Mouse (Mus musculus) limb, embryonic 14.5 days (tissue): Measurements from ENCODE around the gene Ssr1. TPM values are rescaled to one million over a fixed set of nuclear protein-coding genes. Genes with fewer than 3 reads are reported as not detected.

Source experiments
- ATAC-seq: fragments of 200-750 bp; cut with Nextera tagmentation; 2 replicates; pipeline ENCODE4 v1.8.0; 2017; ENCODE audit warnings: low read depth, moderate number of reproducible peaks, moderate TSS enrichment; ENCODE audit not compliant: low FRiP score
- DNase-seq: peaks from one replicate; pipeline ENCODE4 v3.0.0-alpha.2; 2015; ENCODE audit warnings: low spot score
- H3K27ac ChIP-seq: fragments of 300-500 bp; sonication (generic); replicated peaks from 2 replicates; pipeline ENCODE4 v1.5.1; 2014; ENCODE audit warnings: low read depth, mild to moderate bottlenecking, low read length, moderate library complexity, mixed read lengths
- H3K27me3 ChIP-seq: fragments of 300-500 bp; sonication (generic); 2 replicates; pipeline ENCODE4 v1.6.1; 2014; ENCODE audit warnings: low read length, mixed read lengths; ENCODE audit not compliant: control insufficient read depth, insufficient read depth
- H3K36me3 ChIP-seq: fragments of 300-500 bp; sonication (generic); 2 replicates; pipeline ENCODE4 v1.6.1; 2014; ENCODE audit warnings: mild to moderate bottlenecking, low read length, moderate library complexity, mixed read lengths; ENCODE audit not compliant: control insufficient read depth, insufficient read depth
- H3K4me1 ChIP-seq: fragments of 300-500 bp; sonication (generic); 2 replicates; pipeline ENCODE4 v1.6.1; 2014; ENCODE audit warnings: antibody characterized with exemption, low read length, mixed read lengths; ENCODE audit not compliant: control insufficient read depth, insufficient read depth
- H3K4me2 ChIP-seq: fragments of 300-500 bp; sonication (generic); replicated peaks from 2 replicates; pipeline ENCODE4 v1.6.1; 2014; ENCODE audit warnings: low read depth, mild to moderate bottlenecking, low read length, moderate library complexity; ENCODE audit not compliant: severe bottlenecking
- H3K4me3 ChIP-seq: fragments of 300-500 bp; sonication (generic); replicated peaks from 2 replicates; pipeline ENCODE4 v1.5.1; 2014; ENCODE audit warnings: low read length
- H3K9ac ChIP-seq: fragments of 300-500 bp; sonication (generic); 2 replicates; pipeline ENCODE4 v1.6.1; 2014; ENCODE audit warnings: mild to moderate bottlenecking, low read depth, low read length, moderate library complexity; ENCODE audit not compliant: severe bottlenecking
- H3K9me3 ChIP-seq: fragments of 300-500 bp; sonication (generic); 2 replicates; pipeline ENCODE4 v1.6.1; 2016; ENCODE audit warnings: low read length; ENCODE audit not compliant: control insufficient read depth
- POLR2A ChIP-seq: fragments of 200-500 bp; IDR thresholded peaks from 2 replicates; pipeline ENCODE4 v1.8.0; 2012; ENCODE audit warnings: inconsistent platforms, mild to moderate bottlenecking, moderate library complexity, borderline replicate concordance; ENCODE audit not compliant: insufficient read depth, insufficient read length; ENCODE audit errors: extremely low read depth
- WGBS: fragments of 180-500 bp; shearing (Covaris S2); extraction: QIAGEN DNeasy Blood & Tissue Kit; methylation state at CpG from one replicate; pipeline ENCODE4 v1.1.7; 2014; 5-methylcytosine and 5-hydroxymethylcytosine counted together
- polyA plus RNA-seq, 2 experiments: library from polyadenylated mRNA; depleted of rRNA in 1 of 2; stranded (reverse) in 1 of 2; unstranded in 1 of 2; fragments of >200 nt; fragmentation: Nextera tagmentation in 1 of 2; extraction: Ambion mirVana in 1 of 2; gene quantifications; 2 replicates each; pipeline versions ENCODE4 v1.2.1 to v1.2.3; 2012 to 2014

The Ssr1 gene
- polyA plus RNA-seq, 2 experiments = 36.2 to 137 TPM

DNA sequence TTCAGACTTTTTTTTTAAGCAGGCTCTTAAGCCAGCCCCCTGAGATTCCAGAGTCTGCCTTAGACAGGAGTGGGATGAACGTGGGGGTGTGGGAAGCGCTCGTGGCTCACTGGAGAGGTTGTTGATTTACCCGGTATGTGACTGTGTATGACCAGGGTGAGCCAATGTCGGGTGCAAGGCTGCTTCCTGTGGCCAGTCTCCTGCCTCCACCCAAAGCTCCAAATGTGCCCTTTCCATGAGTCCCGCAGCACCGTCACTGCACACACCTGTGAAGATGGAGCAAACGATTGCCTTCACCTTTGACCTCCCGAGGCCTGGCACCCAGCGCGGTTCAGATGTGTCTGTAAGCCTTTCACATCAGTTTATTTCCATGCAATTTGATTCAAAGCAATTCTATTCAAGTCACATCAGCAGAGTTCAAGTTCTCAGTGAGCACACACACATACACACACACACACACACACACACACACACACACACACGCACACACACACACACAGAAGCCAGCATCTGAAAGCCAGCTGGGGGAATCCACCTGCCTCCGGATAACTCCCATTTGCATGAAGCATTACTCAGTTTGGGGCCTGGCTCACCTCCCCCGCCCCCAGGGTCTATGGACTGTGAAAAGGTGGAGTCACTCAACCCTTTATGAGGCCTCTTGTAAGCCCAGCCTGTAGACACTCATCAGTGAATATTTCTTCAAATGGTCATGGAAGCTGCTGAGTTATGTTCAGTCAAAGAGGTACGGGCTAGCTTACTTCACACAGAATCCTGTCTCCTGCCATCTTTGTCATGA is 27.6 kb downstream of the Ssr1 start:
- no peak overlapping the region for H3K9ac ChIP-seq
- no peaks in the 10 kb centered on the region for H3K27me3 ChIP-seq
- DNase-seq = no peak
- ATAC-seq = peak; percentile 24
- H3K36me3 ChIP-seq = no peaks in the 10 kb centered on the region
- WGBS = 70% methylated on average over 15 of the region's 15 CpGs
- H3K9me3 ChIP-seq = no peaks in the 10 kb centered on the region
- H3K4me1 ChIP-seq = peaks cover 22% of the 10 kb centered on the region
- no peak overlapping the region; the same call in 1 of the 2 replicates for H3K4me2 ChIP-seq
- H3K27ac ChIP-seq = no peak overlapping the region
- no peak for TF ChIP-seq POLR2A
- H3K4me3 ChIP-seq = no peak overlapping the region

DNA sequence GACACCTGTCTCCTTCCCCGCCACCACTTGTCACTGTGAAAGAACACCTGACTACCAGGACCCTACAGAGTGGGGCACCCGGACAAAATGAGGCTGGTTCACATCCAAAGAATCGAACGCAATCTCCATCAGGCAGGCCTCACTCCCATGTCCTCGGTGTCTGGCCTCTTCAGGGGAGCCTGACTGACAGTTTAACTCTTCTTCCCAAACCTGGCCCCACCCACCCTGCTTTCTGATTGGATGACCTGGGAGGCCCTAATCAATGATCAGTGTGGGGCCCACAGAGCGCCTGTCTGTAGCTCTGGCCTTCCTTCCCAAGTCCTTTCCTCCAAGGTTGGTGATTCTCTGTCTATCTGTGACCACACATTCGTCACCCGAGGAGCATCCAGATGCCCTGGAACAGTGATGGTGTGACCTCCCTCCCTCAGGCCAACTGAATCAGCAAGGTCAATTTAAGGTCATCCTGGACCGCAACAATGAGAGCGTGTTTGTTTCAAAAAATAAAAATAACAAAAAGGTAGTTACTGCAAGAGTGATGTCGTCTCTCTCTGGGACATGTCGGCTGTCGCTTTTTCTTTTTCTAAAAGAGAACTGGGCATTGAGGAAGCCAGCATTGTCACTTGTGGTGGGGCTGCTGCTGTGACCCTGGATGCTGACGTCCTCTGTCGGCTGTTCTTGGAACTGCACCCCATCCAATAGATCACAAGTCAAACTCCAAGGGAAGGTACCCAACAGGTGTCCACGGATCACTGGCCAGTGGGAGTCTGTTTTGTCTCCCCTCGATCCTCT is 28.7 kb downstream of the Ssr1 start:
- no peak overlapping the region for H3K9ac ChIP-seq
- 49% methylated on average over 17 of the region's 17 CpGs for WGBS
- H3K36me3 ChIP-seq = no peaks in the 10 kb centered on the region
- H3K4me3 ChIP-seq = no peak overlapping the region
- DNase-seq (no peak), ATAC-seq (no peak)
- no peak overlapping the region for H3K4me2 ChIP-seq
- no peaks in the 10 kb centered on the region for H3K9me3 ChIP-seq
- H3K4me1 ChIP-seq = peaks cover 22% of the 10 kb centered on the region
- TF ChIP-seq POLR2A = no peak
- H3K27me3 ChIP-seq = no peaks in the 10 kb centered on the region
- no peak overlapping the region for H3K27ac ChIP-seq

GRCm38 (mm10) chr13:37964128-37965087 is 29.6 kb downstream of the Ssr1 start:
- Histone ChIP-seq H3K4me2 (peak overlapping the region; percentile 58), H3K27me3 (no peaks in the 10 kb centered on the region), H3K9ac (peak overlapping the region; percentile 59), H3K4me1 (peaks cover 22% of the 10 kb centered on the region), H3K4me3 (peak overlapping the region; percentile 39), H3K9me3 (no peaks in the 10 kb centered on the region), H3K27ac (no peak overlapping the region), H3K36me3 (no peaks in the 10 kb centered on the region)
- 51% methylated on average over 20 of the region's 20 CpGs for WGBS
- TF ChIP-seq POLR2A = no peak
- DNase-seq (no peak), ATAC-seq (no peak)

DNA sequence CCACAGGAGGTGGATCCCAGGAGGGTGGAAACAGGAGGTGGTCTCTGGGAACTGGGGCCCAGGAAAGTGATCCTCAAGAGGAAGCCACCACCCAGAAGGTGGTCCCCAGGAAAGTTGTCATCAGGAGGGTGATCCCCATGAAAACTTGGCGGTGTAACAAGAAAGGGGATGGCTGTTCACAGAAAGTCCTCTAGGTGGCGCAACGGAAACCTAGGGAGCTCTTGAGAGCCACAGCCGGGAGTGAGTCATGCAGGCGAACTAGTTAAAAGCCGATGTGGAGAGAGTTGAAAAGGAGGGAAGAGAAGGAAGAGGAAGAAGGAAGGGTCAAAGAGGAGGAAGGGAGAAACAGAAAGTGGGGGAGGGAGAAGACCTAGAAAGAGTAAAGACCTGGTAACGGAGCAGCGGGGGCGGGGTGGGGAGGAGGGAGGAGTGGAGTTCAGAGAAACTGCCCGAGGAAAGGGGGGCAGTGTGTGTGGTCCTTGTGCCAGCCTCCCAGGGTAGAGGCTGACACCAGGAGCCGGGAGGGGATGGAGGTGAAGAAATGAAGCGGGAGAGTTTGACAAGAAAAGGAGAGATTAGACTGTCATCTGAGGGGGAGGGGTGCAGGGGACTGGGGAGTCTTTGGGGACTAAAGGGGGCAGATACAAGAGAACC is 30.5 kb downstream of the Ssr1 start:
- peak; percentile 48; the same call in 1 of the 2 replicates for ATAC-seq

More for the DNA sequence above, 30.5 kb downstream of the Ssr1 start:
- H3K4me1 ChIP-seq = peaks cover 21% of the 10 kb centered on the region
- peak overlapping the region; percentile 59 for H3K9ac ChIP-seq
- no peaks in the 10 kb centered on the region for H3K27me3 ChIP-seq
- peak; percentile 91 for DNase-seq
- peak overlapping the region; percentile 39 for H3K4me3 ChIP-seq
- 2% methylated on average over 12 of the region's 12 CpGs for WGBS
- H3K36me3 ChIP-seq = no peaks in the 10 kb centered on the region
- H3K27ac ChIP-seq = no peak overlapping the region
- H3K4me2 ChIP-seq = peak overlapping the region; percentile 58
- TF ChIP-seq POLR2A = no peak
- no peaks in the 10 kb centered on the region for H3K9me3 ChIP-seq
